Mouse (Mus musculus) kidney, postnatal 0 days (tissue): ENCODE results near the gene Mical2. TPM values are rescaled to one million over a fixed set of nuclear protein-coding genes. Genes with fewer than 3 reads are reported as not detected.
A peak's percentile ranks its signal among the peaks of the same experiment; 100 is the strongest.

ENCODE experiments used
- ATAC-seq: fragments of 200-750 bp; cut with Nextera tagmentation; replicated peaks from 2 replicates; pipeline ENCODE4 v1.8.0; 2017; ENCODE audit warnings: low read depth, moderate number of reproducible peaks, moderate TSS enrichment, moderate library complexity; ENCODE audit not compliant: low FRiP score
- DNase-seq: peaks from one replicate; pipeline ENCODE4 v3.0.0-alpha.2; 2016; ENCODE audit warnings: low spot score
- H3K27ac ChIP-seq: fragments of 300-500 bp; sonication (generic); 2 replicates; pipeline ENCODE4 v1.5.1; 2014; ENCODE audit warnings: mild to moderate bottlenecking
- H3K27me3 ChIP-seq: fragments of 300-500 bp; sonication (generic); 2 replicates; pipeline ENCODE4 v1.6.1; 2014; ENCODE audit warnings: low read length, mixed read lengths; ENCODE audit not compliant: insufficient read depth
- H3K36me3 ChIP-seq: fragments of 300-500 bp; sonication (generic); 2 replicates; pipeline ENCODE4 v1.6.1; 2014; ENCODE audit warnings: low read length, mixed read lengths; ENCODE audit not compliant: insufficient read depth
- H3K4me1 ChIP-seq: fragments of 300-500 bp; sonication (generic); replicated peaks from 2 replicates; pipeline ENCODE4 v1.6.1; 2014; ENCODE audit warnings: antibody characterized with exemption, low read length, mixed read lengths; ENCODE audit not compliant: insufficient read depth
- H3K4me2 ChIP-seq: fragments of 300-500 bp; sonication (generic); 2 replicates; pipeline ENCODE4 v1.6.1; 2014; ENCODE audit warnings: mild to moderate bottlenecking, low read length, moderate library complexity, mixed read lengths
- H3K4me3 ChIP-seq: fragments of 300-500 bp; sonication (generic); replicated peaks from 2 replicates; pipeline ENCODE4 v1.5.1; 2014; ENCODE audit warnings: low read depth, low read length
- H3K9ac ChIP-seq: fragments of 300-500 bp; sonication (generic); 2 replicates; pipeline ENCODE4 v1.6.1; 2014; ENCODE audit warnings: low read depth, low read length
- H3K9me3 ChIP-seq: fragments of 300-500 bp; sonication (generic); replicated peaks from 2 replicates; pipeline ENCODE4 v1.6.1; 2016; ENCODE audit warnings: low read length, inconsistent platforms, mixed read lengths
- CTCF ChIP-seq: IDR thresholded peaks from 2 replicates; pipeline ENCODE4 v1.5.1; 2016; ENCODE audit warnings: antibody characterized with exemption, low read depth, mild to moderate bottlenecking, moderate library complexity
- WGBS: fragments of 180-500 bp; shearing (Covaris S2); extraction: QIAGEN DNeasy Blood & Tissue Kit; methylation state at CpG from one replicate; pipeline ENCODE4 v1.1.7; 2014; 5-methylcytosine and 5-hydroxymethylcytosine counted together
- polyA plus RNA-seq: library from polyadenylated mRNA; unstranded; fragments of >200 nt; fragmentation: Nextera tagmentation; extraction: Ambion mirVana; gene quantifications from 2 replicates; pipeline ENCODE4 v1.2.1, GENCODE M21; 2015

The Mical2 gene
- polyA plus RNA-seq, 1 experiment from 2014 or later = 5.1 TPM

DNA sequence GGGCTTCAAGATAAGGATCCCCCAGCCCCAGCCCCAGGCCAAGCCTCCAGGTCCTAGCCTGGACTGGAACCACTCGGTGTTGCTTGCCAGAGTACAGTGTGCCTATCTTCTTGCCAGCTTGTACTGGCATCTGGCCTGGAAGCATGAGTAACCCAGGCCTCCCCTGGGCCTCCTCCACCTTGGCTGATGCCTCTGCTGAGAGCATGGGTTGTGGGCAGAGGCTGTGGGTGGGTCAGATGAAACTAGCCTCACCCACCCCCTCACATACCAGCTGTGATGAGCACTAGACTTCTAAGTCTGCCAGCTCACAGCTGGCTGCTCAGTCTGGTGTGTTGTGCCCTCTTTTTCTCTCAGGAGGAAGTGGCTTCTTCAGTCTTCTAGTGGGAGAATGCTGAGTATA, 90.6 kb downstream of the Mical2 start:
- Histone ChIP-seq H3K4me3 (no peak overlapping the region), H3K4me2 (no peak overlapping the region), H3K27ac (no peak overlapping the region), H3K4me1 (peaks cover 4% of the 10 kb centered on the region; the same call in 1 of the 2 replicates), H3K9ac (no peak overlapping the region), H3K27me3 (no peaks in the 10 kb centered on the region; the same call in 1 of the 2 replicates), H3K9me3 (no peaks in the 10 kb centered on the region), H3K36me3 (no peaks in the 10 kb centered on the region)
- no peak for TF ChIP-seq CTCF
- ATAC-seq (no peak), DNase-seq (no peak)
- 100% methylated on average over 1 of the region's 1 CpGs for WGBS

- Histone ChIP-seq H3K9me3 (no peaks in the 10 kb centered on the region), H3K4me1 (peaks cover 4% of the 10 kb centered on the region; the same call in 1 of the 2 replicates), H3K4me2 (no peak overlapping the region), H3K36me3 (no peaks in the 10 kb centered on the region), H3K27ac (no peak overlapping the region), H3K27me3 (no peaks in the 10 kb centered on the region; the same call in 1 of the 2 replicates), H3K4me3 (no peak overlapping the region), H3K9ac (no peak overlapping the region)
- TF ChIP-seq CTCF = no peak
- 59% methylated on average over 5 of the region's 5 CpGs for WGBS
- DNase-seq (no peak), ATAC-seq (no peak)
These were observed 91.8 kb downstream of the Mical2 start for GRCm38 (mm10) chr7:112317491-112317890.

GRCm38 (mm10) chr7:112318306-112318705, 92.7 kb downstream of the Mical2 start:
- Histone ChIP-seq H3K9me3 (no peaks in the 10 kb centered on the region), H3K4me3 (no peak overlapping the region), H3K9ac (no peak overlapping the region), H3K27ac (no peak overlapping the region), H3K36me3 (no peaks in the 10 kb centered on the region), H3K27me3 (no peaks in the 10 kb centered on the region; the same call in 1 of the 2 replicates), H3K4me2 (no peak overlapping the region), H3K4me1 (peaks cover 4% of the 10 kb centered on the region; the same call in 1 of the 2 replicates)
- WGBS = 94% methylated on average over 11 of the region's 11 CpGs
- DNase-seq (no peak), ATAC-seq (no peak)
- no peak for TF ChIP-seq CTCF

DNA sequence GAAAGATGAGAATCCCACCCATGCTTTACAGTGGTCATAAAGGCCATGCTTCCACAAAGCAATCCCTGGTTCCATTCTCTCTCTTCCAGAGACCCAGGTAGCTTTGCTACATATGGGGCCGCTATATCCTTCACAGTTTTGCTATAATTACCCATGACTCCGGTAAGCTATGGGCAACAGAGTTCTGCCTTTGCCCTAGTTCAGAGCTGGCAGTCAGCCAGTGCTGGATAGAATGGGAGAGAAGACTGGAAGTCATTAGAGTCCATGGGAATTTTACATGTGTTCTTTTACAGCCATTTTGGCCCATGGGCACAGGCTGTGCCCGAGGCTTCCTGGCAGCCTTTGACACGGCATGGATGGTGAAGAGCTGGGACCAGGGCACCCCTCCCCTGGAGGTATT, 93.8 kb downstream of the Mical2 start:
- no peak for TF ChIP-seq CTCF
- ATAC-seq (no peak), DNase-seq (no peak)
- no peaks in the 10 kb centered on the region for H3K36me3 ChIP-seq
- no peak overlapping the region for H3K27ac ChIP-seq
- H3K4me3 ChIP-seq = no peak overlapping the region
- H3K9me3 ChIP-seq = no peaks in the 10 kb centered on the region
- H3K4me1 ChIP-seq = no peaks in the 10 kb centered on the region
- WGBS = 73% methylated on average over 4 of the region's 4 CpGs
- H3K4me2 ChIP-seq = no peak overlapping the region
- no peaks in the 10 kb centered on the region; the same call in 1 of the 2 replicates for H3K27me3 ChIP-seq
- no peak overlapping the region for H3K9ac ChIP-seq

GRCm38 (mm10) chr7:112320052-112320730, 94.5 kb downstream of the Mical2 start:
- H3K27ac ChIP-seq = no peak overlapping the region
- no peak overlapping the region for H3K9ac ChIP-seq
- no peak overlapping the region for H3K4me2 ChIP-seq
- no peaks in the 10 kb centered on the region for H3K36me3 ChIP-seq
- ATAC-seq (0 out of 2 replicates have a peak, but pooled peaks have one; percentile 33), DNase-seq (peak; percentile 29)
- no peak overlapping the region for H3K4me3 ChIP-seq
- TF ChIP-seq CTCF = no peak
- H3K9me3 ChIP-seq = no peaks in the 10 kb centered on the region
- WGBS = 61% methylated on average over 3 of the region's 3 CpGs
- H3K27me3 ChIP-seq = no peaks in the 10 kb centered on the region; the same call in 1 of the 2 replicates
- H3K4me1 ChIP-seq = no peaks in the 10 kb centered on the region

DNA sequence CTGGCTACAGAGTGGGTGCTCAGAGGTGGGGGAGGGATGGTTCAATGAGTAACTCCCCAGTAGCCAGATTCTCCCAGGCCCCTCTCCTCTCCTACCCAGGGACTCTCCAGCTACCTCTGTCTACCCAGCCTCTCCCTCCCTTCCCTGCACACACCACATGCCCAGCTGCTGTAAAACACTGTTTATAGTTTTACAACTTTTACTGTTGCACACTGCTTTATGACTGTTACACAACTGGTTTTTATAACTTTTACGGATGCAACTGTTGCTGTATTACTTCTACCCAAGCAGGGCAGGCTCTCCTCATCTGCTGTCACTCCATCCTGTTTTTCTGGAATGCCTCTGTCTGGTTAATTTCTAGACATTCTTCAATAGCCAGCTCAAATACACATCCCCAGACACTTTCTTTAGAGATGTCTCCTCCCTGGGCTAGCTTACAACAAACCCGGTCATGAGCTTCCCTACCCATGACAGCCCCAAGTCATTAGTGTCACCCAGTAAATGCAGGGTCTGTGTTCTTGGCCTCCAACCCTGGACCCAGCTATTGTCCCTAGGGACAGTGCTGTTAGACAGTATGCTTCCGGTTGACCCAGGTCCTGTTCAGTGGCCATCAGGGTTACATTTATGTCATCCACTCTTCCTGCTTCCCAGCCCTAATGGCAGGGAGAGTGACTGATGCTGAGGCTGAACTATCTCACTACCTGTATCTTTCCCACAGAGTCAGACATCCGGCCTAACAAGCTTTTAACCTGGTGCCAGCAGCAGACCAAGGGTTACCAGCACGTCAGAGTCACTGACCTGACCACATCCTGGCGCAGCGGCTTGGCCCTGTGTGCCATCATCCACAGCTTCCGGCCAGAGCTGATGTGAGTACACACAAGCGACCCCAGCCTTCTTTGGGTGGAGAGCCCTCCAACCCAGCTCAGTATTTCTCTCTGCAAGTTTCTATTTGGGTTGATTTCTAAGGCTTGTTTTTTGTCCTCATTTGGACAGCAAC, 96.4 kb downstream of the Mical2 start:
- DNase-seq = no peak
- no peak overlapping the region for H3K27ac ChIP-seq
- no peaks in the 10 kb centered on the region for H3K4me1 ChIP-seq
- H3K9me3 ChIP-seq = no peaks in the 10 kb centered on the region
- H3K4me2 ChIP-seq = no peak overlapping the region
- 86% methylated on average over 9 of the region's 9 CpGs for WGBS
- H3K4me3 ChIP-seq = no peak overlapping the region
- TF ChIP-seq CTCF = no peak
- no peaks in the 10 kb centered on the region for H3K36me3 ChIP-seq
- no peak overlapping the region for H3K9ac ChIP-seq
- no peaks in the 10 kb centered on the region for H3K27me3 ChIP-seq
- no peak for ATAC-seq
